Mouse (Mus musculus): Measurements from ENCODE around the gene Nmt2.
A peak's percentile ranks its signal among the peaks of the same experiment; 100 is the strongest.

DNA sequence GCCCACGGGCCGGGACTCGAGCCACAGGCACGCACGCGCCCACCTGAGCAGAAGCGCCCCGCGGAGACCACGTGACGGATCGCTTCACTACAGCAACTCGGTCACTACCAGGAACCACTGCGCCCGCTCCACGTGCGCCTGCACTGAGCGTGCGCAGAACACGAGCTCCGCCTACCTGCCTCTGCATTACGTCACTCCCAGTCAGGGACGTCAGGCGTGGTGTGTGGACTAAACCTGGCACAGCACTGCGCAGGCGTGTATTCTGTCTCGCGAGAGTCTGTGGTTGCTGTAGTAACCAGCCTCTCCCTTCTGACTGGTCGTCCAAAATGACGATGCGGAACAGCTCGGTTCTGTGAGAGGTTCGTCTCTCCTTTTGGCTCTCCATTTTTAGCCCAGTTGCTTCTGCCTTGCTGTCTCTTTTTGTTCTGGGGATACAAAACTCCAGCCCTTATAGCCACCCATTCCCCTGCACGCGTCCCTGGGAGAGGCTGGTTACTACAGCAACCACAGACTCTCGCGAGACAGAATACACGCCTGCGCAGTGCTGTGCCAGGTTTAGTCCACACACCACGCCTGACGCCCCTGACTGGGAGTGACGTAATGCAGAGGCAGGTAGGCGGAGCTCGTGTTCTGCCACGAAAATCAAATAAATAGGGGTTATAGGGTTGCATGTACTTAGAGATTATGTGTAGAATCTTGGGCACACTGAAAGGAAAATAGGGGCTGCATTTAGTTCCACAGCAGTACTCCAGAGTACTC, 48.7 kb downstream of the Nmt2 start, which contains the start of gene Rpp38:
- TF ChIP-seq CTCF (IDR thresholded peaks at IDR 0.05; ENCODE audit: borderline replicate concordance, extremely low read depth, insufficient read depth, insufficient read length) (no peak), POLR2A (IDR thresholded peaks at IDR 0.05; ENCODE audit: borderline replicate concordance, extremely low read depth, insufficient read depth, insufficient read length, poor library complexity, severe bottlenecking) (peak; percentile 68; the same call in 1 of the 2 replicates)
